Mouse (Mus musculus) limb, embryonic 11.5 days (tissue): ENCODE measurements around the gene Vdr. TPM values are rescaled to one million over a fixed set of nuclear protein-coding genes. Genes with fewer than 3 reads are reported as not detected.

Experiments
- ATAC-seq: fragments of 200-750 bp; cut with Nextera tagmentation; 2 replicates; pipeline ENCODE4 v1.8.0; 2017; ENCODE audit warnings: low read depth; ENCODE audit not compliant: insufficient number of reproducible peaks, low FRiP score, low TSS enrichment
- DNase-seq: peaks from one replicate; pipeline ENCODE4 v3.0.0-alpha.2; 2015; ENCODE audit warnings: low spot score
- H3K27ac ChIP-seq: fragments of 300-500 bp; sonication (generic); replicated peaks from 2 replicates; pipeline ENCODE4 v1.5.1; 2014; ENCODE audit warnings: low read depth, mild to moderate bottlenecking, low read length
- H3K27me3 ChIP-seq: fragments of 300-500 bp; sonication (generic); 2 replicates; pipeline ENCODE4 v1.6.1; 2014; ENCODE audit warnings: mild to moderate bottlenecking, low read length, mixed read lengths; ENCODE audit not compliant: control insufficient read depth, insufficient read depth
- H3K36me3 ChIP-seq: fragments of 300-500 bp; sonication (generic); 2 replicates; pipeline ENCODE4 v1.6.1; 2014; ENCODE audit warnings: mild to moderate bottlenecking, low read length, moderate library complexity, mixed read lengths; ENCODE audit not compliant: control insufficient read depth, insufficient read depth
- H3K4me1 ChIP-seq: fragments of 300-500 bp; sonication (generic); 2 replicates; pipeline ENCODE4 v1.6.1; 2014; ENCODE audit warnings: low read length, mixed read lengths; ENCODE audit not compliant: control insufficient read depth, insufficient read depth
- H3K4me2 ChIP-seq: fragments of 300-500 bp; sonication (generic); 2 replicates; pipeline ENCODE4 v1.6.1; 2014; ENCODE audit warnings: low read depth, mild to moderate bottlenecking, moderate library complexity; ENCODE audit not compliant: severe bottlenecking
- H3K4me3 ChIP-seq: fragments of 300-500 bp; sonication (generic); 2 replicates; pipeline ENCODE4 v1.5.1; 2014; ENCODE audit warnings: low read depth, low read length
- H3K9ac ChIP-seq: fragments of 300-500 bp; sonication (generic); 2 replicates; pipeline ENCODE4 v1.6.1; 2014; ENCODE audit warnings: mild to moderate bottlenecking, low read length
- H3K9me3 ChIP-seq: fragments of 300-500 bp; sonication (generic); 2 replicates; pipeline ENCODE4 v1.6.1; 2016; ENCODE audit warnings: low read length; ENCODE audit not compliant: control insufficient read depth
- WGBS: fragments of 180-500 bp; shearing (Covaris S2); extraction: QIAGEN DNeasy Blood & Tissue Kit; methylation state at CpG from one replicate; pipeline ENCODE4 v1.1.7; 2014; 5-methylcytosine and 5-hydroxymethylcytosine counted together
- polyA plus RNA-seq: library from polyadenylated mRNA; unstranded; fragments of >200 nt; fragmentation: Nextera tagmentation; extraction: Ambion mirVana; gene quantifications from 2 replicates; pipeline ENCODE4 v1.2.1, GENCODE M21; 2014

The Vdr gene
- polyA plus RNA-seq, result 0.18 and 0.25 TPM in 2 replicates

DNA sequence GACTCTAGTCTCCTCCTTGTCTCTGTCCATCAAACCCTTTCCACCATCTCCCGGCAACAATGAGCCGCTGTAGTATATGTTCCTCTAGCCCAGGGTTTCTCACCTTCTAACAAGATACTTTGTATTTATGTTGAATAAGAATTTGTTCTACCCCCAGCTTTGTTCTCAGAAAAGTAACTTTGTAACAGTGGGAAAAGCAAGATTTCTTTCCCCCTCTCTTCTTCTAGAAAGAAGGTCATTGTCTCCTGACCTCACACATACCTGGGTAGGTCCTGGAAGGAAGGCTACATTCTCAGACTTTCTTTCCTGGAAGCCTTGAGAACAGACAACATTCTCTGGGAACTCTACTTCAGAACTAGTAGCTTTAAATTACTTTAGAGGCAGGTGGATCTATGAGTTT, at the start of gene Vdr:
Gene Vdr, minus strand, starts transcription at position 101 of the 400 bp plus-strand sequence.
- Histone ChIP-seq H3K9me3 (no peaks in the 10 kb centered on the region), H3K27ac (no peak within 1 kb of the TSS), H3K4me2 (no peak within 1 kb of the TSS), H3K4me1 (peaks cover 7% of the 10 kb centered on the region; the same call in 1 of the 2 replicates), H3K36me3 (no peaks in the 10 kb centered on the region), H3K9ac (no peak within 1 kb of the TSS), H3K4me3 (no peak within 1 kb of the TSS), H3K27me3 (peaks cover 13% of the 10 kb centered on the region; the same call in 1 of the 2 replicates)
- DNase-seq (no peak), ATAC-seq (no peak)
- WGBS, result 93% methylated on average over 2 of the region's 2 CpGs

DNA sequence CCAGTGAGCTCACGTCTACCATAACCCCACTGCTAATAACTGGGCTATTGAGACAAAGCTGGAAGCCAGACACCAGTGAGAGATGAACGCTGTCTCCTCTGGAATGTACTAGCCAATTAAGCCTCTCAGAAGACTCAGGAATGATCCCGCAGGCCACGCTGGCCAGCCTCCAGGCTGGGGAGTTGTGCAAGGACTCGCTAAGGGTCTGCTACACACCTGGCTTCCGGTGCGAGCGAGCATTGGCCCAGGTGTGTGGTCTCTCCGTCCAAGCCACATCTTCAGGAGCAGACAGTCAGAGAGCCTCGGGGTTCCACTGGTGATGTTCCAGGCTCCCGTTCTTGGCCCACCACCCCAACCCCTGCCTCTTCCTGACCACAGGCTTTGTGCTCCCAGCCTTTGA, 46.0 kb upstream of the Vdr start:
- DNase-seq (no peak), ATAC-seq (no peak)
- Histone ChIP-seq H3K27ac (no peak overlapping the region), H3K4me3 (no peak overlapping the region), H3K4me1 (peaks cover 4% of the 10 kb centered on the region), H3K4me2 (no peak overlapping the region), H3K36me3 (no peaks in the 10 kb centered on the region), H3K9ac (no peak overlapping the region), H3K9me3 (no peaks in the 10 kb centered on the region), H3K27me3 (no peaks in the 10 kb centered on the region)
- 54% methylated on average over 11 of the region's 11 CpGs for WGBS

GRCm38 (mm10) chr15:97955742-97956141, 45.3 kb upstream of the Vdr start:
- 29% methylated on average over 4 of the region's 4 CpGs for WGBS
- ATAC-seq (no peak), DNase-seq (no peak)
- Histone ChIP-seq H3K27me3 (no peaks in the 10 kb centered on the region), H3K4me2 (no peak overlapping the region), H3K4me3 (no peak overlapping the region), H3K9ac (no peak overlapping the region), H3K27ac (no peak overlapping the region), H3K4me1 (peaks cover 4% of the 10 kb centered on the region), H3K9me3 (no peaks in the 10 kb centered on the region), H3K36me3 (no peaks in the 10 kb centered on the region)

GRCm38 (mm10) chr15:97955286-97955685, 44.9 kb upstream of the Vdr start:
- DNase-seq (no peak), ATAC-seq (no peak)
- Histone ChIP-seq H3K4me3 (no peak overlapping the region), H3K27ac (no peak overlapping the region), H3K27me3 (no peaks in the 10 kb centered on the region), H3K4me2 (no peak overlapping the region), H3K4me1 (peaks cover 4% of the 10 kb centered on the region), H3K36me3 (no peaks in the 10 kb centered on the region), H3K9me3 (no peaks in the 10 kb centered on the region), H3K9ac (no peak overlapping the region)
- 60% methylated on average over 1 of the region's 1 CpGs for WGBS

DNA sequence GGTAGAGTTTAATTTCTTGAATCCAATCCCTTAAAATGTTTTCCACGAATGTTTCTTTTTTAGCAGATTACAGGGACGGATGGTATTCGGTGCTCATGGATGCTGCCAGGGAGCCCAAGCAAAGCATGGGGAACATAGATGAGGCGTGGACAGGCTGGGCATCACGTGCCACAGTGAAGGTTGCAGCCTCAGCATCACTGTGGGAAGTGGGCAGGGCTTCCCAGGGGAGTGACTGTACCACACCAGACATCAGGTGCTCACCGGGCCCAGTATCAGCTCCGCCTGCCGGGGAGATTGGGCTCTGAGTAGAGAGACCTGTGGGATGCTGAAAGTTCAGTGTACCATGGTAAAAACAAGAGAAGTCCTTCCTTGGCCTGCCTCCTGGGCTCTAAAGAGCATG, 44.2 kb upstream of the Vdr start:
- Histone ChIP-seq H3K36me3 (no peaks in the 10 kb centered on the region), H3K9me3 (no peaks in the 10 kb centered on the region), H3K4me3 (no peak overlapping the region), H3K9ac (no peak overlapping the region), H3K27me3 (no peaks in the 10 kb centered on the region), H3K27ac (no peak overlapping the region), H3K4me1 (peaks cover 4% of the 10 kb centered on the region), H3K4me2 (no peak overlapping the region)
- DNase-seq (no peak), ATAC-seq (no peak)
- 82% methylated on average over 8 of the region's 8 CpGs for WGBS

GRCm38 (mm10) chr15:97952889-97953189, 42.4 kb upstream of the Vdr start:
- peaks cover 4% of the 10 kb centered on the region for H3K4me1 ChIP-seq
- no peak for DNase-seq
- no peaks in the 10 kb centered on the region for H3K36me3 ChIP-seq
- 71% methylated on average over 4 of the region's 4 CpGs for WGBS
- no peak overlapping the region for H3K4me3 ChIP-seq
- H3K9ac ChIP-seq, result no peak overlapping the region
- no peak overlapping the region for H3K4me2 ChIP-seq
- H3K27ac ChIP-seq, result no peak overlapping the region
- ATAC-seq, result no peak
- H3K27me3 ChIP-seq, result no peaks in the 10 kb centered on the region
- no peaks in the 10 kb centered on the region for H3K9me3 ChIP-seq

DNA sequence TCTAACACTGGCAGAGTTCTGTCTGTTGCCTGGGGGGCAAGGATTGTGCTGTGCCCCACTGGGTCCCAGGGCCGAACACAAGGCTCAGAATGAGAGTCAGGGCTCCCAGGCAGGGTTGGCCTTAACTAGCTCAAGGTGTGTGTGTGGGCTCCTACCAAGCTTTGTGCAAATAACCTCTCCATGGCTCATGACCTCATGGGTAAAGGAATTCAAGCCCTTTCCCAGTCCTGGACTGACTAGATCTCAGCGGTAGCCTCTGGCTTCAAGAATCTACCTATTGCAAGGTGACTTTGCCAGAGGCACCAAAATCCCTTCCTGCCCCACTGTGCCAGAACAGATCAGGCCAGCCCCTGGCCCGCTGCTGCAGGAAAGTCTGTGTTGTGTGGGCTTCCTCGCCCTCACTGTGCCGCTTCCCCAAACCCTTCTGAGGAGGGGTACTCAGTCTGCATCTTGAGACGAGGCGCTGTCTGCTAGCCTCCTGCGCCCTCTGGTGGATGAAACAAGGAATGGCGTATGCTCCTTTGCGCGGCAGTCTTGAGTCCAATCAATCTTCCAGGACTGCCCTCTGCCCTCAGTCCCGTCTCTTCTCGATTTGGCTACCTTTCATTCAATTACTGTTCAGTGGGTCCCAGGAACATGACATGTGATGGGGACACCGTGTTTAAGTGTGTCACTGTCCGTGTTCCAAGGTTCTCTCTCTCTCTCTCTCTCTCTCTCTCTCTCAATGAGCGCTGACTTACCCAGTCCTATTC, 41.9 kb upstream of the Vdr start:
- Histone ChIP-seq H3K4me3 (no peak overlapping the region), H3K27ac (no peak overlapping the region), H3K9ac (0 out of 2 replicates have a peak overlapping the region, but pooled peaks have one; percentile 34), H3K4me1 (peaks cover 4% of the 10 kb centered on the region), H3K9me3 (no peaks in the 10 kb centered on the region), H3K36me3 (no peaks in the 10 kb centered on the region), H3K4me2 (no peak overlapping the region), H3K27me3 (no peaks in the 10 kb centered on the region)
- 14% methylated on average over 16 of the region's 16 CpGs for WGBS
- ATAC-seq (no peak; the same call in 1 of the 2 replicates), DNase-seq (peak; percentile 87)

- Histone ChIP-seq H3K4me2 (no peak overlapping the region), H3K36me3 (no peaks in the 10 kb centered on the region), H3K4me3 (no peak overlapping the region), H3K9me3 (no peaks in the 10 kb centered on the region), H3K27me3 (no peaks in the 10 kb centered on the region), H3K9ac (no peak overlapping the region), H3K4me1 (peaks cover 4% of the 10 kb centered on the region), H3K27ac (no peak overlapping the region)
- WGBS, result 77% methylated on average over 7 of the region's 7 CpGs
- ATAC-seq (no peak), DNase-seq (no peak)
Observed at GRCm38 (mm10) chr15:97950240-97950639, 39.8 kb upstream of the Vdr start.

DNA sequence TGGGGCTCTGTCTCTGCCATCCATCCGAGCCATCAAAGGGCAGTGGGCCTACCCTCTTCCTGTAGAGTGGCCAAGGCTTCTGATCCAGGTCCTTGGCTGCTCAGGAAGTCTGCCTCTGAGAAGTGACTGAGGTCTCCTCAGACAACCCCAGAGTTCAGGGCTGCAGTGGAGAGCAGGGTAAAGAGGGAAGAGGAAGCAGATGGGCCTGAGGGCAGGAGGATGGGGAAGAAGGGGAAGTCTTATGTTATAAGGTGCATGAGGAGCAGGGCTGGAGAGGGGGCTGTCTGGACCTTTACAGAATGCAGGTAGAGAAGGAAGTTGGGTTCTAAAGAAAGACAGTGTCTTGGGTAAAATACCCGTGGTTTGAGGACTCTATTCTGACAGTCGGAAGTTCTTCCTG, 39.3 kb upstream of the Vdr start:
- peak overlapping the region; percentile 18; the same call in 1 of the 2 replicates for H3K9ac ChIP-seq
- ATAC-seq, result no peak
- no peak for DNase-seq
- no peak overlapping the region for H3K27ac ChIP-seq
- 74% methylated on average over 3 of the region's 3 CpGs for WGBS
- no peaks in the 10 kb centered on the region for H3K27me3 ChIP-seq
- H3K4me2 ChIP-seq, result no peak overlapping the region
- peaks cover 4% of the 10 kb centered on the region for H3K4me1 ChIP-seq
- no peaks in the 10 kb centered on the region for H3K36me3 ChIP-seq
- no peaks in the 10 kb centered on the region for H3K9me3 ChIP-seq
- H3K4me3 ChIP-seq, result no peak overlapping the region
